Mouse (Mus musculus): ENCODE results near the gene Cuedc2.

DNA sequence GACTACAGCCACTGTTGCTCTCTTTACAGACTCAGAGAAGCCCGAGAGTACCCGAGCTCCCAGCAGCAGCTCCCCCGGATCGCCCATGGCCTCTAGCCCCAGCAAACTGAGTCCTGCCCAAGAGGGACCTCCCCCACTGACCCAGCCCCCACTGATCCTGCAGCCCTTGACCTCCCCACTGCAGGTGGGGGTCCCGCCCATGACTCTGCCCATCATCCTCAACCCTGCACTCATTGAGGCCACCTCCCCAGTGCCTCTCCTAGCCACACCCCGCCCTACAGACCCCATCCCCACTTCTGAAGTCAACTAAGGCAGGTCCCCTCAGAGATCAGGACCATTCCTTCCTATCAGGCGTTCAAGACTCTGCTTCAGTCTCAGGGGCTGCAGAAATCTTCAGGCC is 52.9 kb downstream of the Cuedc2 start:
- no peak for TF ChIP-seq CTCF (IDR thresholded peaks at IDR 0.05; ENCODE audit: insufficient read depth, low read depth, low read length)
- no peak for TF ChIP-seq POLR2A (IDR thresholded peaks at IDR 0.05; ENCODE audit: insufficient read depth, low read depth, low read length)

Measured in olfactory bulb, adult 2 months (tissue).